Mouse (Mus musculus): Measurements from ENCODE around the gene Slc27a1.

DNA sequence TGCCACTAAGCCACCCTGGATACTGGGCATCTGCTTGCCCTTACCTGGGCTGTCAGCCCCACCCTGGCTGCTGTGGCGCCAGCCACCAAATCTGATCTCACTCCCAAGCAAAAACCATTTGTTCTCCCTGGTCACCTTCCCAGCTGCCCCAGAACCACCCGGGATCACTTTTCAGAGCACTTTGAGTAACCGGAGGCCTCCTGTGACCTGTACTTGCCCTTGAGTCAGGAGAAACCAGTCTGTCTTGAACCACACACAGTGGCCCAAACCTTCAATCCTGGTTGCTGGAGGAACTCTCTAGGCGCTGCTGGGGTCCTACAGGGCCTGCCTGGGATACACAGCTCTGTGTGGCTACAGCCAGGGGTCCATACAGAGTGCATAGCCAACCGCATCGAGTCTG lies 15.9 kb upstream of the Slc27a1 start:
- TF ChIP-seq CTCF (IDR thresholded peaks at IDR 0.05; ENCODE audit: low read depth, low read length) (no peak), POLR2A (IDR thresholded peaks at IDR 0.05; ENCODE audit: borderline replicate concordance, low read depth, low read length) (no peak)

All from bone marrow macrophage, adult 2 months (primary cell).